Mouse (Mus musculus): ENCODE data around the gene Supt4a.
A peak's percentile ranks its signal among the peaks of the same experiment; 100 is the strongest.

The Supt4a gene

DNA sequence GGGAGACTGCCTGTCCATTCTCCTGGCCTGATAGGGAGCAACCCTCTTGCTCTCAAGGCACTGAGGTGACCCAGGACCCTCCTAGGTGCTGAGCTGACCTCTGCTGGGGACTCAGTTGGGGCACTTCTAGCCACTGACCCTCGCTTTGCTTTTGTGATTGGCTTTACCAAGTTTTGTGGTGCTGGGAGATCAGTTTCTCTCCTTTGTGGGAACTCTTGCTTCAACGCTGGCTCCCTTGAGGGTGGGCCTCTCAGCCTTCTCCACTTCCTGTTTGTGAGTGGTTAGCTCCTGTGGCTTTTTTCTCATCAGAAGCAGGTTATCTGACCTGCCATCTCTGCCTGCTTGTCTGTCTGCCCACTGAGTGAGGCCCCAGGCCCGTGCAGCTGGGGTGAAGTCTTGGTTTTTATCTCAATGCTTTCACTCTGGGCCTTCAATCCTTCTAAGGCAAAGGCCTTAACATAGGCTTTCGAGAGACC lies 14.2 kb downstream of the Supt4a start:
- DNase-seq (ENCODE audit: low spot score in 2 of 2), result no peak

DNA sequence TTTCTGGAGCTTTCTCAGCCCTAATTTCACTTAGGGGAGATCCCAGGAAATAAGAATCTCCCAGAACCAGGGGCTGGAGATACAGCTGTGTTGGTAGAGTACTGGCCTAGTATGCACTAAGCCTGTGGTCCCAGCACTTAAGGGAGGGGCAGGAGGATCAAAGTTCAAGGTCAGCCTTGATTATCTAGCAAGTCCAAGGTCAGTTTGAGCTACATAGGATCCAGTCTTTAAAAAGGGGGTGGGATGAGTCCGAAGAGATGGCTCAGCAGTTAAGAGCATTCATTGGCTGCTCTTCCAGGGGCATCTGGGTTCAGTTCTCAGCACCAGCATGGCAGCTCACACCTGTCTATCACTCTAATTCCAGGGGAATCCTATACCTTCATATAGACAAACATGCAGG lies 15.0 kb downstream of the Supt4a start:
- DNase-seq (ENCODE audit: low spot score in 2 of 2), result no peak

DNA sequence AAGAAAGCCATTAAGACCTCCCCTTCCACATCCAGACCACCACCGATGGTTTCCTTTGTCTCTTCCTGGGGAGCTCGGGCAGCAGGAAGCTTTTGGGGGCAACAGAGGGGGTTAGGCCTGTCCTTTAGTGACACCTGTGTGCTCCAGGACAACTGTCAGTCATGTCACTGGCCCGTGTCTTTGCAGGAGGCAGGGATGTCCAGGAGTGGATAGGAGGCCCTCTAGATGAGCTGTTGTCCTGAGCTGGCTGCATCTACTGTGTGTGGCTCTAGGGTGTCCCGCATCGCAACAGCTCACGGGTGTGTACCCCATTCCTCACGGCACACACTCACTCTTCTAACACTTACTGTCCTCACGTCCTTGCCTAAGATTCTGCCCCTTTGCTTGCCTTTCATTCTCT lies 15.9 kb downstream of the Supt4a start:
- no peak for DNase-seq (ENCODE audit: low spot score in 2 of 2)

DNA sequence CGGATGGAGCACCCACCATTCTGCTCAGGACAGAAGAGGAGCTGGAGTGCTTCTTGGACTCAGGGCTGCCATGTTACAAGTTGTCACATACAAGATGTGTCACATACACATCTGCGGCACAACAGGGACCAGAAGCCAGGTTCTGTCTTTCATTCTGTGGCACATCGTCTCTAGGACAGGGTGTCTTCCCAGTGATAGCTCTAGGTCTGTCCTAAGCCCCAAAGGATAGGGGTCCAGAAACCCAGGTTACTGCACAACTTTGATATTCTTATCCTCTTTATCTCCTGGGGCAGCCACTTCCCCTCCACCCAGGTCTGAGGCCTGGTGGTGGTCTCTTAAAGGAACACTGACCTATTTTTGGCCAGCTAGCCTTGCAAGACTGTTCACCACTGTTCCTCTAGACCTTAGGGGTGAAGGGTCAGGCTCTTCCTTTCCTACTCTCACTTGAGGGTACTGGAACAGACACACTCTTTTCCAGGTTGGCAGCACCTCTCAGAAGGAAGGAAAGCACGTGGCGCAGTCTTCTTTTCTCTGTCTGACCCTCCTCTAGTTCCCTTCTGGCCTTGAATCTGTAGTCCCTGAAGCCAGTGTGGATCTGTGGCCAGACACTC lies 16.6 kb downstream of the Supt4a start:
- no peak for DNase-seq (ENCODE audit: low spot score in 2 of 2)

DNA sequence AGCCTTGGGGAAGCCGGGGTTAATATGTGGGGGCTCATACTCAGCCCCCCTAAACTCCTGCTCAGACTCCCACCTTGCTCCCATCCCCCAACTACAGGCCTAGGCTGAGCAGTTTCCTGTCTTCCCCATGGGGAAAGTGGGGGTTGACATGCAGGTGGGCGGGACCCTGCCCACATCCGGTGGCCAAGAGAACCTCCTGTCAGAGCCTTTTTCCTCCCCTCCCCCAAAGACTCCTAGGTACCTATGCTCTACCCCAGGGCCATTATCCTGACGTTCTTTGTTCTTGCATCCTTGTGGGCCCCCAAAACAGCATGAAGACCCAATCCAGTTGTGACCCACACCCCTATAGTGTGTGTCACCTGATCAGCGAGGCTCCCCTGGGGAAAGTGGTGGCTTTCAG lies 17.3 kb downstream of the Supt4a start:
- DNase-seq (ENCODE audit: low spot score in 2 of 2), result no peak

DNA sequence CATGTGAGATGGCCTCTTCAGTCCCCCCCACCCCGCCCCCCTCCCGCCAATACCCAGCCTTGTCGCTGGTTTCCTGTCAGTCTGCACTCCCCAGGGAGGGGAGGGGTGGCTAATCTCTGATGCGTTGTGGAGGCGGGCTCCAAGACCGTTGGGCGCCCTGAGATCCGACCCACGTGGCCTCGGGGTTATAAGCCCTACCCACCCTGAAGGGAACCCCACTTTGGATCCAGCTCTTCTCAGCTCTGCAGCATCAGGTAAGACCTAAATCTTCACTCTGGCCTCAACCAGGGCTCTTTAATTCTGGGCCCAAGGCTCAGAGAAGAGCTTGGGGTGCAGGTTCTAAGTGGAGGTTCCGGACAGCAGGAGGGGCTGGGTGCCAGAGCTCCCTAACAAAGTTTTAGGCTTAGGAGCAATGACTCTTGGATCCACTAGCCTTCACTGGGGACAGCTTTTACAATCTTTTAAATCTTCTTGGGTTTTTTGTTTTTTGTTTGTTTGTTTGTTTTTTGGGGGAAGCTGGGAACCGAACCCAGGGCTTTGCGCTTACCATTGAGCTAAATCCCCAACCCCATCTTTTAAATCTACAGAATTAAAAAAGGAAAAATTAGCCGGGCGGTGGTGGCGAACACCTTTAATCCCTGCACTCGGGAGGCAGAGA lies 18.1 kb downstream of the Supt4a start:
- DNase-seq (ENCODE audit: low spot score in 2 of 2), result peak; percentile 37 to 58

DNA sequence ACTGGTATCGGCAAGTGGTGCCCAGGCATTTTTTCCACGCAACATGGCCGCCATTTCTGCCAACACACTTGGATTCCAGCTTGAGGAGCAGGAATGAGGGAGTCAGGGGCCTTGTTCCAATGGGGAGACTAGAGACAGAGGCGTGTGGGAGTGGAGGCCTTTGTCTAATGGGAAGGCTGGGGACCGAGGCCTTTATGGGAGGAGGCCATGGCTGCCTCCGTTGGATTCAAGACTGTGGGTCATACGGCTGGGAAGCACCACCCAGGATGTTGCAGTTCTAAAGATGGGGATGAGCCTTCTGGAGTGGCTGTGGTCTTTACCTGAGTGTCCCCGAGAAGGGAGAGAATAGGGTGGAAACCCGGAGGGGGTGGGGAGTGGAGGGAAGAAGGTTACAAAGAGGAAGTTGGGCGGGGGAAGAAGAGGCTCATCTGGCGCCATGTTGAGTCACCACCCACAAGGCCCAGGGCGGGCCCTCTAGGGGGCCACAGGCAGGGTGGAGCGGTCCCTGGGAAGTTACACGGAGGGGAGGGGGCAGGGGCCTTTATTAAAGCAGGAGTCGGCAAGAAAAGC lies 19.0 kb downstream of the Supt4a start:
- DNase-seq (ENCODE audit: low spot score in 2 of 2), result no peak

DNA sequence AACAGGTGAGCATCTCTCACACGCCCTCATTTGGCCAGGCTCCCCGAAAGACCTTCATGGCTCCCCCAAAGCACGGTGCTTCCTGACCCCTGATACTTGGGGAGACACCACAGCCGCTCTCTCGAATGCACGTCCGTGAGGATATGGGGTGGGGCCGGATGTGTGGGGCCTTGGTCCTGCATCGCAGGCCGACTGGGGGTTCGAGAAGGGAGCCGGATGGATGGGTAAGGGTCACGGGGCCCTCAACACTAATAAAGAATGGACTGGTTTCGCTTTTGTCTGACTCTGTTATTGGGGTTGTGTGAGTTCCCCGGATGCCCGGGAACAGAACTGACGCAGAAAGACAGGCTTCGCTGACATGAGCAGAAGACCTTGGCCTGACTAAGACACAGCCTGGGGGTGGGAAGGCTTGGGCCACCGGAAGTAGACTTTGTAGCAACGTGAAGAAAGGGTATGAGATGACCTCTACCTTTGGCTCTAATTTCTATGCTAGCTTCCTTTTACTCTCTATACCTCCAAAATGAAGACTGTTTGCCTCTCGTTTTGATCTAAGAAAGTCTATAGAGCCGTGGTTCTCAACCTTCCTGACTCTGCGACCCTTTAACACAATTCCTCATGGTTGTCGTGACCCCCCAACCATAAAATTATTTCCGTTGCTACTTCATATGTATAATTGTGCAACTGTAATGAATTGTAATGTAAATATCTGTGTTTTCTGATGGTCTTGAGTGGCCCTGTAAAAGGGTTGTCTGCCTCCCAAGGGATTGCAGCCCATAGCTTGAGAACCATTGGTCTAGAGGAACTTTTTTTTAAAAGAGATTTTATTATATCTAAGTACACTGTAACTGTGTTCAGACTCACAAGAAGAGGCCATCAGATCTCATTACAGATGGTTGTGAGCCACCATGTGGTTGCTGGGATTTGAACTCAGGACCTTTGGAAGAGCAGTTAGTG lies 19.9 kb downstream of the Supt4a start:
- no peak for DNase-seq (ENCODE audit: low spot score in 2 of 2)

DNA sequence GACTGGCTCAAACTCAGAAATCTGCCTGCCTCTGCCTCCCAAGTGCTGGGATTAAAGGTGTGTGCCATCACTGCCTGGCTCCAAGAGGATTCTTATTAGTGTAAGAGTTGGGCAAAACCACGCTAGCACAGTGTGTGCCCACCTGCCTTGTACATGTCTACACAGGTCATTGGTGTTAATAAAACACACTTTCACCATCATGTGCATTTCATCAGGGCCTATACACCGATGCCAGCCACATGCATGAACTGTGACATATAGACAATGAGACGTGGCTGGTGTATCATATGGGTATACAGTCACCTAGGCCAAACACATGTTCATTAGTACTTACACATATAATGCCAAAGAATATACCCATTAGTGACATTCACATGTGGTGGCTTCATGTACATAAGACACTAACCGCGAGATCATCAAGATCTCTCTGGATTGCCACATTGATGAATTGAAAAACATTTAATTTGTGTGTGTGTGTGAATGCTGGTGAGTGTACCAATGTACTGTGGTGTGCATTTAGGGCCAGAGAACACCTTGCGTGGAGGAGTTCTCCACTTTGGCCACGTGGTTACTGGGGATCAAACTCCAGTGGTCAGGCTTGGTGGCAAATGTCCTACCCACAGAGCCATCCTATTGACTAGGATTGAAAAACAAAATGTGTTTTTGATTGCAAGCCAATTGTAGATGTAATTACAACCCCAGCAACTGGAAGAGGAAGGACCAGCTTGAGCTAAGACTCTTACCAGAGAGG lies 21.0 kb downstream of the Supt4a start:
- DNase-seq (ENCODE audit: low spot score in 2 of 2), result no peak

DNA sequence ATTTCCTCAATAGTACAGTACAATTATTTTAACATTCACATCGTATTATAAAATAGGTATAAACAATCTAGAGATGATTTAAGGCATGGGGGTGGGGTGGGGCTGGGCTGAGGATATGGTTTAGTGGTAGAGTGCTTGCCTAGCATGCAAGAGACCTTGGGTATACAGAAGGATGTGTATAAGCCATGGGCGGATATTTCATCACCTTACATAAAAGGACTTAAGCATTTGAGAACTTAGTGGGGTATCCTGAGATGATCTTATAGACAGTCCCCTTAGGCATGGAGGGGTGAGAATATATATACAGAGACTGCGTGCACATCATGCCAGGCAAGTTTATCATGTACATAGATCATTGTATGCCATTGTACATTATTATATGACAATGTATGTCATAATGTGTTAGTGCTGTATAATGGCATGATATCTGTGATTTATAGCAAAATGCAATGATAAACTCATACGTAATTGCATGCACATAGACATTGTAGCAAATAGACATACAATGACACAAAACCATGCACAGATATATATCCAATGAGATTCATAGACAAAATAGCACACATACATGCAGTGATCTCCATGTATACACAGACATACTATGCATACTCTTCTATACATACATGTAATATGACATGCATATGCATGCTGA lies 21.7 kb downstream of the Supt4a start:
- DNase-seq (ENCODE audit: low spot score in 2 of 2), result no peak

DNA sequence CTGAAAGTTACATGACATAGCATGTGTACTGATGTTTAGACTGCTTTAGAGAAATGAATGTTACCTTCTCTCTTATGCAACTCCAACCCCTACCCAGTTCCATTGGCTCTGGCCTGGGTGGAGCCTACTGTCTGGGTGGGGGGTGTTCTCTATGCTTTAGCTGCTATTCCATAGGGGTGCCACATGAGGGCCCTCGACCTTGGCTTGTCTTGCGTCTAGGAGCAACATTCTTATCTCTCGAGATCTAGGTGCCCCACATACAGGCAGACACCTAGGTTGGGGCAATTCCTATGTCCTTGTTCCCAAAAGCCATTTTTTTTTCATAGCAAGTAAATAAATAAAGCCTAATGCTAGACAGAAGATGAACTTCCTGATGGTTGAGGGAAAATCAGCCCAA lies 22.3 kb downstream of the Supt4a start:
- no peak for DNase-seq (ENCODE audit: low spot score in 2 of 2)

DNA sequence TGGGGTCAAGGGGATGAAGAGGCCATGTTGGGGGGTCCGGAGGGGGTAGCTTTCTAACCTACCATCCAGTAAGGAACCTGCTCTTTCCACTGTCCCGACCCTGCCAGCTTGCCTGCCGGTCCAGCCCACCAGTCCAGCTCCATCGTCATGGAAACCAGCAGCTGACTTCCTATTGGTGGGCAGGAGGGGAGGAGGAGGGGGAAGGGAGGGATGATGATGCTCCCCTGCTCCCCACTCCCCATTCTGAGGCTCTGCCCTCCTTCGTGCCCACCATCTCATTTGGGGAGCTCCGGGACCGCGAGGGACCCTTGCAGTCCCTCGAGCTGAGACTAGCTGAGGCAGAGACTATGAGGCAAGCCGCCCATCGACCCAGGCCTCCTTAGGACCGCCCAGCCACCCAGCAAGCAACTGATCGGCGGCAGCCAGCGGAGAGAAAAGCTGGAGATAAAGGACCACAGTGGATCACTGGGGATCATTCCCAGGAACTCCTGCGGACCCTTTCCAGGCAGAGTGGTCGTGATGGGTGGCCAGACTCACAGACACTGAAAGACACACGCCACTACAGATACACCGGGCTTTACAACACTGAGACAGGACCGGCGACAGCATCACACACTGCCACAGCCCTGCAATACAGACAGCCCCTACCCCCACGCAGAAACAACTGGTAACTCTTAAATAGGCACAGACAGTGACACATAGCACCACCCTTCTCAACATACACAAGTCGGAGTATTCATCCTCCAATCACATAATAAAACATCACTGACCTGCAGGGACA lies 23.1 kb downstream of the Supt4a start, which contains the start of gene Tspoap1:
Gene Tspoap1, plus strand, starts transcription at position 241 of the 781 bp plus-strand sequence.
- DNase-seq (ENCODE audit: low spot score in 2 of 2), result peak; percentile 69

DNA sequence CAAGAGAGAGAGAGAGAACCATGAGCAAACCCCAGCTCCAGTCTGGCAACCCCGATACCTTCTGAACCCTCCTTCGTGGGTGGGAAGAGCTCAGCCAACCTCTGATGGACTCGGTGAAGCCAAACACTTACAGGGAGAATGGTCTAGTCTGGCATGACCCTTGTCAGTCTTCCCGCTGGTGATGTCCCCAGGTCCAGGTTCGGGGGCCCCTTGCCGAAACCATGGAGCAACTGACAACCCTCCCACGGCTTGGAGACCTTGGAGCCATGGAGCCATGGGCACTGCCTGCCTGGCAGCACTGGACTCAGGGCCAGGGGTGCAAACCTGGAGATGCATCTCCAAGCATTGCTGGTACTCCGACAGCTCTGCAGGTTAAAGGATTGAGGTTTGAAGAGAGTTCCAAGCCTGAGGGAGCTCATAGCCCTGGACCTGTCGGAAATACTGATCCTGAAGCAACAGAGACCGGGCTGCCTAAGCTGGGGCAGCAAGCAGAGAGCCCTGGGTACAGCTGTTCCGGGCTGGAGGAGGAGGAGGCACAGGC lies 23.9 kb downstream of the Supt4a start:
- no peak for DNase-seq (ENCODE audit: low spot score in 2 of 2)

DNA sequence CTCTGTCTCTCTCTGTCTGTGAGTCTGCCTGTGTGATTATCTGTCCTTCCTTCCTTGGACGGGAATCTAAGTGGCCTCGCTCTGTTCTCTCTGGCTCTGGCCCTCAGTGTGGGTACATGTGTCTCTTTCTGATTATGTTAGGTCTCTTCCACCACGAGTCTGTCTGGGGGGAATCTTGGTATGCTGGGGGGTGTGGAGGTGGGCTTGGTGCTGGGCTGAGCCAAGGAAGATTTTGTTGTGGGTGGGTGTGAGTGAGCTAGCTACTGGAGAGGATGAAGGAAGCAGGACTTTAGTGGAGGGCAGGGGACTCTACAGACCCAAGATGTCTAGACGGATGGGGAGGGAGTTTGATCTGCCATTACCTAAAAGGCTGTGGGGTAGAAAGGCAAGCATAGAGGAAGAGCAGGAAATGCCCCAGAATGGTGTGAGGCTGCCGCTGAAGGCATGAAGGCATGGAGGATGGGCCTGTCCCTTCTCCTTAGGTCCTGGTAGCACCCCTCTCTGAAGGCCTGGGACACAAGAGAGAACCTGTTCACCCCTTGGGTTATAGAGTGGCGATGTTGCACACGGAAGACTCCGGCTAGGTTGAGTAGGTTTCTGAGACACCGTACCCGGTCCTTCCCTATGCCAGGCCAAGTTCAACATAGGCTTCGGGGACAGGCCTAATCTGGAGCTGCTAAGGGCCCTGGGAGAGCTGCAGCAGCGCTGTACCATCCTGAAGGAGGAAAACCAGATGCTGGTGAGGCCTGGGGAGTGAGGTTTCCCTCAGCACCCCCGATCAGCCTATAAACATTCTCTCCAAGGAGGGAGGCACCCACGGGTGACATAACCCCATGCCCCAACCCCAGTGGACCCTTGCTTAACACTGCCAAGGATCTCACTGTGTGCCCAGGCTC lies 24.7 kb downstream of the Supt4a start:
- no peak for DNase-seq (ENCODE audit: low spot score in 2 of 2)

DNA sequence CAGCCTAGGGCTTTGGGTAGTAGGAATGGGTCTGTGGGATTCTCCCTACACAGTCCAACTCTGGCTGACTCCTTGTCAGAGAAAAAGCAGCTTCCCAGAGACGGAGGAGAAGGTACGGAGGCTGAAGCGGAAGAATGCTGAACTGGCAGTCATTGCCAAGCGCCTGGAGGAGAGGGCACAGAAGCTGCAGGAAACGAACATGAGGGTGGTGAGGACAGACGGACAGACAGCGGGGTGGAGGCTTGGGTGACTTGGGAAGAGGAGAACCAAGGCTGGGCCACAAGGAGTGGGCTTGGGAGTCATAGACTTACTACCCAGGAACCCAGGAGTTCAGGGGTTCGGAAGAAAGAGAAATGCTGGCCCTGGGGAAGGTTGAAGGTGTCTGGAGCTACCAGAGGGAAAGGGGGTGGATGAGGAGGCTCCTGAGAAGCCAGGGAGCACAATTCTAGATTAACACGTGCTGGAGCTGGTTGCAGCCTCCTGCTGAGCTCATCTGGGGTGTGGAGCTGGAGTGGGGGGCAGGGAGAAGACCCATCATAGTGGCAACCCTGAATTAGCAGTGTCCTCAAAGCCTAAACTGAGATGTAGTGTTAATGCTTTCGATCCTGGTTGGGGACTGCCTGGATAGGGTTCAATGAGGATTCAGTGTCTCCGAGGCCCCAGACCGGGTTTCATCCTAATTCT lies 25.5 kb downstream of the Supt4a start:
- peak in 1 of 2 experiments; percentile 41 for DNase-seq (ENCODE audit: low spot score in 2 of 2)

DNA sequence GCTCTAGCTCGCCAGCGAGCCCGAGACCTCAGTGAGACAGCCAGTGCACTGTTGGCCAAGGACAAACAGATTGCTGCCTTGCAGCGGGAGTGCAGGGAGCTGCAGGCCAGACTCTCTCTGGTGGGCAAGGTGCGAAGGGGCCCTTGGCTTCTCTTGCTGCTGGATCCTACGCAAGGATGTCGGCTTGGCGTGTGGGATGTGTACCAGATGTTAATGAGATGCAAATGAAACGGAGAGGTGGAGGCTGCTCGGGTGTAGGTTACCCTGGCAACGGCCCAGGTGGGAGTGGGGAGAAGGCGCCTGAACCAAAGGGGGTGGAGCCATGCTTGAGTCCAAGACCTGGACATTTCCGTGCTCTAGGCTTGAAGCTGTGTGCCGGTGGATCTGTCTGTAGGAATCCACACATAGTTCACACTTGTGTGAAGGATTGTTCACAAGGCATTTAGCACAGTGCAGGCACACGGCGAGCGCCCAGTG lies 26.2 kb downstream of the Supt4a start:
- peak; percentile 69 to 78 for DNase-seq (ENCODE audit: low spot score in 2 of 2)

DNA sequence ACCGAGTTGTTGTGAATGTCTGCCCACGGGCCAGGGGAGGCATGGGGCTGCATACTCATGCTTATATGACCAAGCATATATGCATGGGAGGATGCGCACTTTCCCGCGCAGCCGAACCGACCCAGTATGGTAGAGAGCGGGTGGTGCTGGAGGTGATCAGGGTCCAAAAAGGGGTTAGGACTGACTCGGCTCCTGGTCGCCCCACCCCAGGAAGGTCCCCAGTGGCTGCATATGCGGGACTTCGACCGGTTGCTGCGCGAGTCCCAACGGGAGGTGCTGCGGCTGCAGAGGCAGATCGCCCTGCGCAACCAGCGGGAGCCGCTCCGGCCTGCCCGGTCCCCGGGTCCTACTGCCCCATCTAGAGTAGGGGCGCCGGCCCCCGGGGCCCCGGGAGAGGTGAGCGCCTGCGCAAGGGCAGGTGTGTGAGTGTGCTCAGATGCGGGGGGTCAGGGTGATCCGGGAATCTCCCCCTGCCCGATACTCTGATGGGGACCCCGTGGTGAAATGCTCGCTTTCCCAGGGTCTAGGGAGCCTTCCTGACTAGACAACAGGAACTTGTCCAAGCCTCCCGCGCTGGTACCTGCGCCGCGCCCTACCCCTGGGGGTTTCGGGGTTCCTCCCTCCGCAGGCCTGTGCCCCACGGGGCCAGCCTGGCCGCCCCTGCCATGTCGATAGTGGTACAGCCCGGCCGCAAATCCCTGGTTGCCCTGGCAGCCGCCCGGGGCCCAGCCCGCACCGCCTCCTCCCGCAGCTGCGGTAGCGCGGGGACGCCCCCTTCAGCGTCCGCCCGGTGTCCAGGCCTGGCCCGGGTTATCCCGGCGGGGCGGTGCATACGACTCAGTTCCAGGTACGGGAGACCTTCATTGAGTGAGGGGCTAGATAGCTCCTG lies 26.9 kb downstream of the Supt4a start:
- DNase-seq (ENCODE audit: low spot score in 2 of 2), result peak in 1 of 2 experiments; percentile 51

Data from frontal cortex, postnatal 14 days (tissue).